Mouse (Mus musculus) layer of hippocampus, adult 18-20 months (tissue): ENCODE results near the gene Ddc. TPM values are rescaled to one million over a fixed set of nuclear protein-coding genes. Genes with fewer than 3 reads are reported as not detected.

ENCODE experiments used
- DNase-seq, 2 experiments: peaks; one replicate each; pipeline ENCODE4 v3.0.0; 2022; ENCODE audit warnings: low spot score in 2 of 2
- total RNA-seq, 2 experiments: library from RNA; stranded (reverse); gene quantifications; 2 replicates each; pipeline ENCODE4 v1.2.3; 2021

The Ddc gene
- total RNA-seq, 2 experiments from 2014 or later = 7.7 to 8.1 TPM

- no peak for DNase-seq
Measured at GRCm38 (mm10) chr11:11907703-11908413, 9.9 kb upstream of the Ddc start.

- DNase-seq = no peak
Measured at GRCm38 (mm10) chr11:11905518-11905917, 7.6 kb upstream of the Ddc start.

GRCm38 (mm10) chr11:11904995-11905394 is 7.1 kb upstream of the Ddc start:
- no peak for DNase-seq

- no peak for DNase-seq
Measured at GRCm38 (mm10) chr11:11901509-11901908, 3.6 kb upstream of the Ddc start.

GRCm38 (mm10) chr11:11898496-11898895 is 552 bp upstream of the Ddc start:
- DNase-seq = no peak

GRCm38 (mm10) chr11:11895479-11895878 is 2.5 kb downstream of the Ddc start:
- DNase-seq = no peak

GRCm38 (mm10) chr11:11893769-11894168 is 4.2 kb downstream of the Ddc start:
- DNase-seq = no peak

- DNase-seq = no peak
Measured at GRCm38 (mm10) chr11:11892993-11893602, 4.8 kb downstream of the Ddc start.

GRCm38 (mm10) chr11:11891832-11892231 is 6.1 kb downstream of the Ddc start:
- DNase-seq = peak in 1 of 2 experiments; percentile 21

GRCm38 (mm10) chr11:11890139-11890741 is 7.7 kb downstream of the Ddc start:
- DNase-seq = peak in 1 of 2 experiments; percentile 36

- no peak for DNase-seq
Measured at GRCm38 (mm10) chr11:11888727-11889126, 9.2 kb downstream of the Ddc start.

GRCm38 (mm10) chr11:11888051-11888450 is 9.9 kb downstream of the Ddc start:
- DNase-seq = no peak

GRCm38 (mm10) chr11:11886403-11886998 is 11.4 kb downstream of the Ddc start:
- no peak for DNase-seq

- no peak for DNase-seq
Measured at GRCm38 (mm10) chr11:11885921-11886320, 12.0 kb downstream of the Ddc start.

GRCm38 (mm10) chr11:11885246-11885643 is 12.7 kb downstream of the Ddc start:
- no peak for DNase-seq

- DNase-seq = no peak
Measured at GRCm38 (mm10) chr11:11884533-11885245, 13.3 kb downstream of the Ddc start.

GRCm38 (mm10) chr11:11881783-11882155 is 16.2 kb downstream of the Ddc start:
- no peak for DNase-seq

- DNase-seq = no peak
Measured at GRCm38 (mm10) chr11:11881026-11881782, 16.7 kb downstream of the Ddc start.

GRCm38 (mm10) chr11:11880351-11880750 is 17.6 kb downstream of the Ddc start:
- no peak for DNase-seq

- no peak for DNase-seq
Measured at GRCm38 (mm10) chr11:11879699-11880002, 18.3 kb downstream of the Ddc start.
